Mouse (Mus musculus) thymus, adult 2 months (tissue): Measurements from ENCODE around the gene Fhl3.
A peak's percentile ranks its signal among the peaks of the same experiment; 100 is the strongest.
"Not testable (repeated sequence)": the region's sequence is repeated elsewhere in the genome, so short reads cannot be mapped to it uniquely, and the experiment has no call there.

Experiments used
- CTCF ChIP-seq: fragments of 200-500 bp; IDR thresholded peaks from 2 replicates; pipeline ENCODE4 v1.5.1; 2012; ENCODE audit warnings: mild to moderate bottlenecking, control low read depth, low read length, moderate library complexity, borderline replicate concordance; ENCODE audit not compliant: control insufficient read depth, poor library complexity, insufficient read depth; ENCODE audit errors: extremely low read depth
- POLR2A ChIP-seq: fragments of 200-500 bp; IDR thresholded peaks from 2 replicates; pipeline ENCODE4 v1.6.1; 2012; ENCODE audit warnings: mild to moderate bottlenecking, low read length, control low read depth, moderate library complexity; ENCODE audit not compliant: control insufficient read depth, poor library complexity, insufficient read depth; ENCODE audit errors: extremely low read depth

GRCm38 (mm10) chr4:124707381-124708199 lies 7.1 kb downstream of the Fhl3 start:
- not testable (repeated sequence) for TF ChIP-seq CTCF
- 0 out of 2 replicates have a peak, but pooled peaks have one; percentile 19 for TF ChIP-seq POLR2A
